In genomic region chr15:102207351-102207750, GRCm38 (mm10) we compare ENCODE assay signal across 17 mouse cellular contexts. TPM values are rescaled to one million over a fixed set of nuclear protein-coding genes. Genes with fewer than 3 reads are reported as not detected.
DNase-seq lines count a peak whose midpoint lies in the region; ATAC-seq and TF ChIP-seq lines count a peak whose summit lies in the region.
"Had no signal": no experiment of that assay in that cellular context is flagged by ENCODE, and none has a peak within 500 bp of the region (broad histone marks: within the 10 kb centered on the region; RNA-seq: fewer than 3 reads in every experiment).

No protein-coding gene starts in this region.

- no peak overlapping the region for H3K4me2 ChIP-seq in intestine, embryonic 15.5 days (replicated peaks)
- no peak overlapping the region for H3K4me2 ChIP-seq in intestine, postnatal 0 days (replicated peaks; ENCODE audit: low read depth)
- H3K4me2 ChIP-seq in kidney, embryonic 16.5 days (replicated peaks; ENCODE audit: low read depth, low read length) = peak overlapping the region; percentile 37
- H3K4me2 ChIP-seq: neural tube, embryonic 12.5 days had no signal

- ATAC-seq in intestine, embryonic 15.5 days = no peak
- no peak for ATAC-seq in intestine, postnatal 0 days
- ATAC-seq in kidney, embryonic 16.5 days (ENCODE audit: low FRiP score, low TSS enrichment) = peak; percentile 33; the same call in 1 of the 2 replicates
- no peak for ATAC-seq in frontal cortex, adult (ENCODE audit: low TSS enrichment)
- ATAC-seq: CD4-positive, CD25-positive, alpha-beta regulatory T cell, adult 4 months had no signal

- no peaks in the 10 kb centered on the region for H3K9me3 ChIP-seq in intestine, embryonic 15.5 days
- no peaks in the 10 kb centered on the region for H3K9me3 ChIP-seq in intestine, postnatal 0 days (ENCODE audit: control insufficient read depth)
- no peaks in the 10 kb centered on the region for H3K9me3 ChIP-seq in E14TG2a.4 (ENCODE audit: low read length)
- no peaks in the 10 kb centered on the region for H3K9me3 ChIP-seq in kidney, embryonic 16.5 days (ENCODE audit: low read length)
- H3K9me3 ChIP-seq: hindbrain, embryonic 15.5 days; neural tube, embryonic 12.5 days had no signal

- H3K27me3 ChIP-seq in intestine, embryonic 15.5 days (replicated peaks) = no peaks in the 10 kb centered on the region
- H3K27me3 ChIP-seq in intestine, postnatal 0 days (replicated peaks; ENCODE audit: control insufficient read depth, insufficient read depth, low read length) = no peaks in the 10 kb centered on the region
- no peaks in the 10 kb centered on the region for H3K27me3 ChIP-seq in E14TG2a.4 (ENCODE audit: insufficient read depth, low read length)
- no peaks in the 10 kb centered on the region for H3K27me3 ChIP-seq in kidney, embryonic 16.5 days (ENCODE audit: insufficient read depth, low read length)
- H3K27me3 ChIP-seq: hindbrain, embryonic 15.5 days; neural tube, embryonic 12.5 days had no signal

- WGBS in intestine, embryonic 15.5 days = 78% methylated on average over 3 of the region's 3 CpGs
- WGBS in intestine, postnatal 0 days = 55% methylated on average over 3 of the region's 3 CpGs
- 61% methylated on average over 3 of the region's 3 CpGs for WGBS in bone marrow, adult 2 months
- 42% methylated on average over 3 of the region's 3 CpGs for WGBS in kidney, embryonic 16.5 days

- H3K4me1 ChIP-seq in intestine, embryonic 15.5 days (replicated peaks) = peaks cover 34% of the 10 kb centered on the region
- peaks cover 8% of the 10 kb centered on the region for H3K4me1 ChIP-seq in intestine, postnatal 0 days (replicated peaks; ENCODE audit: control insufficient read depth, insufficient read depth, low read length)
- peaks cover 84% of the 10 kb centered on the region for H3K4me1 ChIP-seq in E14TG2a.4 (replicated peaks; ENCODE audit: low read depth, low read length)
- peaks cover 3% of the 10 kb centered on the region; the same call in 1 of the 2 replicates for H3K4me1 ChIP-seq in bone marrow, adult 2 months (ENCODE audit: control insufficient read depth, insufficient read depth, low read length)
- H3K4me1 ChIP-seq in kidney, embryonic 16.5 days (ENCODE audit: insufficient read depth, low read length) = peaks cover 46% of the 10 kb centered on the region

- H3K9ac ChIP-seq in intestine, embryonic 15.5 days = peak overlapping the region; percentile 1; the same call in 1 of the 2 replicates
- H3K9ac ChIP-seq in intestine, postnatal 0 days (ENCODE audit: low read depth, low read length) = no peak overlapping the region
- no peak overlapping the region; the same call in 1 of the 2 replicates for H3K9ac ChIP-seq in kidney, embryonic 16.5 days (replicated peaks; ENCODE audit: low read length)
- H3K9ac ChIP-seq: hindbrain, embryonic 15.5 days; liver, embryonic 14.5 days; neural tube, embryonic 12.5 days had no signal

- no peak for TF ChIP-seq CTCF in intestine, postnatal 0 days (IDR thresholded peaks at IDR 0.05; ENCODE audit: low read depth)
- TF ChIP-seq CTCF in E14TG2a.4 (conservative IDR thresholded peaks at IDR 0.05; ENCODE audit: low read length) = no peak
- no peak for TF ChIP-seq CTCF in bone marrow, adult 2 months (IDR thresholded peaks at IDR 0.05; ENCODE audit: control insufficient read depth, insufficient read depth, low read length)

- no peak overlapping the region for H3K4me3 ChIP-seq in intestine, embryonic 15.5 days (replicated peaks)
- no peak overlapping the region for H3K4me3 ChIP-seq in intestine, postnatal 0 days (ENCODE audit: low read depth, low read length)
- H3K4me3 ChIP-seq in E14TG2a.4 (replicated peaks; ENCODE audit: low read length) = peak overlapping the region; percentile 90
- no peak overlapping the region for H3K4me3 ChIP-seq in bone marrow, adult 2 months (replicated peaks; ENCODE audit: control insufficient read depth, low read depth, low read length)
- peak overlapping the region; percentile 3; the same call in 1 of the 2 replicates for H3K4me3 ChIP-seq in kidney, embryonic 16.5 days (ENCODE audit: low read length)
- H3K4me3 ChIP-seq: heart, adult 2 months; hindbrain, embryonic 15.5 days; neural tube, embryonic 12.5 days had no signal

- TF ChIP-seq POLR2A in bone marrow, adult 2 months (IDR thresholded peaks at IDR 0.05; ENCODE audit: borderline replicate concordance, control insufficient read depth, low read depth, low read length) = no peak

- H3K27ac ChIP-seq in intestine, embryonic 15.5 days = no peak overlapping the region
- no peak overlapping the region for H3K27ac ChIP-seq in intestine, postnatal 0 days (ENCODE audit: low read depth, low read length)
- peak overlapping the region; percentile 59; the same call in 1 of the 2 replicates for H3K27ac ChIP-seq in bone marrow, adult 2 months (ENCODE audit: control insufficient read depth, insufficient read depth, low read depth, low read length, poor library complexity)
- H3K27ac ChIP-seq in kidney, embryonic 16.5 days (ENCODE audit: low read length) = peak overlapping the region; percentile 68
- H3K27ac ChIP-seq: heart, adult 2 months; hindbrain, embryonic 15.5 days; liver, embryonic 14.5 days; neural tube, embryonic 12.5 days had no signal

- H3K36me3 ChIP-seq in intestine, embryonic 15.5 days = peaks cover 34% of the 10 kb centered on the region
- peaks cover 55% of the 10 kb centered on the region for H3K36me3 ChIP-seq in intestine, postnatal 0 days (ENCODE audit: control insufficient read depth, insufficient read depth)
- peaks cover 71% of the 10 kb centered on the region for H3K36me3 ChIP-seq in E14TG2a.4 (ENCODE audit: insufficient read depth, low read length)
- peaks cover 59% of the 10 kb centered on the region for H3K36me3 ChIP-seq in kidney, embryonic 16.5 days (ENCODE audit: insufficient read depth, low read length)

- no peak for DNase-seq in adrenal gland, adult 2 months
- DNase-seq: adrenal gland, adult 8-10 months; cerebellum, postnatal 36 days; heart, adult 2 months; lung, postnatal 4 days; midbrain, embryonic 14.5 days; thymus, postnatal 36 days had no signal

RNA-seq across cellular contexts. Expression of gene Csad, which starts 2.8 kb away (rescaled TPM):
- 45.8 and 49.3 TPM in 2 replicates for polyA plus RNA-seq in intestine, embryonic 15.5 days (2015; fragmentation: Nextera tagmentation; extraction: Ambion mirVana)
- polyA plus RNA-seq in intestine, postnatal 0 days (2015; fragmentation: Nextera tagmentation; extraction: Ambion mirVana) = 22.8 and 26.8 TPM in 2 replicates
- 13.6 and 18.5 TPM in 2 replicates for polyA plus RNA-seq in bone marrow, adult 2 months (2011; ENCODE audit: insufficient read depth, insufficient read length, low replicate concordance, missing spikeins)
- polyA plus RNA-seq in kidney, embryonic 16.5 days (2015; fragmentation: Nextera tagmentation; extraction: Ambion mirVana) = 131 and 153 TPM in 2 replicates
- total RNA-seq in adrenal gland, adult 2 months (2021) = 100 to 1,000 TPM in 1 of 2 experiments, 10 to 100 TPM in 1; 71.2 to 106 TPM
- 128 and 216 TPM in 2 replicates for polyA plus RNA-seq in adrenal gland, adult 2 months (2012; rRNA removed)

RNA-seq across cellular contexts. Expression of gene Zfp740, which starts 4.3 kb away (rescaled TPM):
- 41.3 and 44.1 TPM in 2 replicates for polyA plus RNA-seq in intestine, embryonic 15.5 days (2015; fragmentation: Nextera tagmentation; extraction: Ambion mirVana)
- polyA plus RNA-seq in intestine, postnatal 0 days (2015; fragmentation: Nextera tagmentation; extraction: Ambion mirVana) = 14.1 and 16.0 TPM in 2 replicates
- polyA plus RNA-seq in bone marrow, adult 2 months (2011; ENCODE audit: insufficient read depth, insufficient read length, low replicate concordance, missing spikeins) = 22.8 and 34.5 TPM in 2 replicates
- polyA plus RNA-seq in kidney, embryonic 16.5 days (2015; fragmentation: Nextera tagmentation; extraction: Ambion mirVana) = 82.1 and 88.7 TPM in 2 replicates
- 10 to 100 TPM; 48.6 to 60.7 TPM for total RNA-seq in adrenal gland, adult 2 months (2021)
- 13.9 and 14.4 TPM in 2 replicates for polyA plus RNA-seq in adrenal gland, adult 2 months (2012; rRNA removed)

RNA-seq across cellular contexts. Expression of gene Itgb7, which starts 24.4 kb away (rescaled TPM):
- polyA plus RNA-seq in intestine, embryonic 15.5 days (2015; fragmentation: Nextera tagmentation; extraction: Ambion mirVana) = 10.8 and 12.9 TPM in 2 replicates
- polyA plus RNA-seq in intestine, postnatal 0 days (2015; fragmentation: Nextera tagmentation; extraction: Ambion mirVana) = 2.6 and 2.9 TPM in 2 replicates
- polyA plus RNA-seq in bone marrow, adult 2 months (2011; ENCODE audit: insufficient read depth, insufficient read length, low replicate concordance, missing spikeins) = 39.1 and 140 TPM in 2 replicates
- polyA plus RNA-seq in kidney, embryonic 16.5 days (2015; fragmentation: Nextera tagmentation; extraction: Ambion mirVana) = 1.4 and 1.9 TPM in 2 replicates
- total RNA-seq in adrenal gland, adult 2 months (2021) = 1 to 10 TPM; 2.0 to 4.7 TPM
- polyA plus RNA-seq in adrenal gland, adult 2 months (2012; rRNA removed) = 2.3 and 2.4 TPM in 2 replicates

RNA-seq across cellular contexts. Expression of gene Rarg, which starts 50.0 kb away (rescaled TPM):
- 15.8 and 16.5 TPM in 2 replicates for polyA plus RNA-seq in intestine, embryonic 15.5 days (2015; fragmentation: Nextera tagmentation; extraction: Ambion mirVana)
- polyA plus RNA-seq in intestine, postnatal 0 days (2015; fragmentation: Nextera tagmentation; extraction: Ambion mirVana) = 5.9 and 7.3 TPM in 2 replicates
- polyA plus RNA-seq in bone marrow, adult 2 months (2011; ENCODE audit: insufficient read depth, insufficient read length, low replicate concordance, missing spikeins) = 17.1 and 36.3 TPM in 2 replicates
- polyA plus RNA-seq in kidney, embryonic 16.5 days (2015; fragmentation: Nextera tagmentation; extraction: Ambion mirVana) = 31.9 and 35.4 TPM in 2 replicates
- 10 to 100 TPM; 21.0 to 35.8 TPM for total RNA-seq in adrenal gland, adult 2 months (2021)
- 29.9 and 32.4 TPM in 2 replicates for polyA plus RNA-seq in adrenal gland, adult 2 months (2012; rRNA removed)

RNA-seq across cellular contexts. Expression of gene Soat2, which starts 57.0 kb away (rescaled TPM):
- polyA plus RNA-seq in intestine, embryonic 15.5 days (2015; fragmentation: Nextera tagmentation; extraction: Ambion mirVana) = 12.0 and 14.3 TPM in 2 replicates
- 52.7 and 56.7 TPM in 2 replicates for polyA plus RNA-seq in intestine, postnatal 0 days (2015; fragmentation: Nextera tagmentation; extraction: Ambion mirVana)
- 1.2 and 2.7 TPM in 2 replicates for polyA plus RNA-seq in bone marrow, adult 2 months (2011; ENCODE audit: insufficient read depth, insufficient read length, low replicate concordance, missing spikeins)
- polyA plus RNA-seq in kidney, embryonic 16.5 days (2015; fragmentation: Nextera tagmentation; extraction: Ambion mirVana) = 0.40 and 0.41 TPM in 2 replicates
- under 1 TPM; 0.35 to 0.49 TPM for total RNA-seq in adrenal gland, adult 2 months (2021)
- 0.88 and 0.92 TPM in 2 replicates for polyA plus RNA-seq in adrenal gland, adult 2 months (2012; rRNA removed)
- polyA plus RNA-seq: midbrain, embryonic 14.5 days had no signal

Comparison
In these comparisons a context has a peak if more than half of its experiments do, and no peak if none do; other contexts are left out.
1. H3K27ac ChIP-seq: peak in bone marrow, adult 2 months (single experiment) and kidney, embryonic 16.5 days (single experiment); none in intestine, embryonic 15.5 days (single experiment) and intestine, postnatal 0 days (single experiment).
2. H3K4me3 ChIP-seq: peak in E14TG2a.4 (single experiment) and kidney, embryonic 16.5 days (single experiment); none in intestine, embryonic 15.5 days (single experiment), intestine, postnatal 0 days (single experiment) and bone marrow, adult 2 months (single experiment).